Mouse (Mus musculus): ENCODE measurements around the gene Nsun2. TPM values are rescaled to one million over a fixed set of nuclear protein-coding genes. Genes with fewer than 3 reads are reported as not detected.
A peak's percentile ranks its signal among the peaks of the same experiment; 100 is the strongest.

Gene Nsun2
- total and polyA plus RNA-seq, 3 experiments = 29.3 to 47.9 (median 40.4) TPM

DNA sequence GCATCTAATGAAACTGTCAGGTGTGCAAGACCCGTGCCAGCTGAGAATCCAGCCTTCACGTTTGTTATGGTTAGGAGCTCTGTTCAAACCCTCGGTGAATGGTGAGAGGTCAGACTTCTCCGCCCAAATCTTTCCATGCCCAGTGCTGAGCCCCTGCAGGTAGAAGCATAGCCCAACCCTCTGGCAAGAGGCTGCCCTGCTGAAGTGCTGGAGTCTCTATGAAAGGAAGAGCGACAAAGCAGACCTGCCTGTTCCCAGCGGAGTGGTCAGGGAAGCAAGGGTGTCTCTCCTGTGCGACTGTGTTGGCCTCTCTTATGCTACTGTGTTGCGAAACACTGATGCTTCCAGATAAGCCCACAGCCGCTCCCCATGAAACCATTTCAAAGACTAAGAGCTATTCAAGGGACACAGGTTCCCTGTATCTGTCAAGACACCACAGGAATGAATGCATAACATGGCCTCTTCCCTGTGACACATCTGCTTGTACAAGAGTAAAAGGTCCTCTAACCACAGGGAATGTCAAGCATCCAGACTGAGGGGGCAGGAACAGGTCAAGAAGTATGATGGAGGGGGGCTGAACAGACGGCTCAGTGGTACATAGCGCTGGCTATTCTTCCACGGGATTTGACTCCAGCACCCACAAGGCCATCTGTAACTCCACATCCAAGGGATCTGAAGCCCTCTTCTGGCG lies 44.8 kb upstream of the Nsun2 start:
- WGBS = 50% methylated on average over 13 of the region's 13 CpGs

DNA sequence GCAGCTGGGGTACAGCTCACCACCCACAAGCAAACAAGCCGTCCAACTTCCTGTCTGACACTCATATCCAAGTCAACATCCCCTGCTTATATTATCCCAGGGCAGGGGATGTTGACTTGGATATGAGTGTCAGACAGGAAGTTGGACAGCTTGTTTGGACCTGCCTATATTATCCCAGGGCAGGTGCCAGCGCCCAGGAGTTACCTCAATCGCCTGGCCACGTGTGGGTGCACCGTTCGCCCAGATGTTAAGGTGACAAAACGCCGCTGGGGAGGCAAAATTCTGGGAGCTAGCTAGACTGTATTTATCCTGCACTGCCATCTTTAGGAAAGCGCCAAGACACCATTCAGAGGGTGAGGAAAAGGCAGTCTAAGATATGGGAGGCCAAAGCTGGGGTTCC lies 43.8 kb upstream of the Nsun2 start:
- no peaks in the 10 kb centered on the region for H3K36me3 ChIP-seq (ENCODE audit: control insufficient read depth, insufficient read depth, low read length)
- H3K27ac ChIP-seq = no peak overlapping the region
- H3K4me3 ChIP-seq = no peak overlapping the region
- 48% methylated on average over 9 of the region's 9 CpGs for WGBS
- no peak for TF ChIP-seq EP300 (IDR thresholded peaks at IDR 0.05; ENCODE audit: insufficient read depth, low read depth, low read length)
- no peak for TF ChIP-seq CTCF (IDR thresholded peaks at IDR 0.05)
- TF ChIP-seq POLR2A (IDR thresholded peaks at IDR 0.05; ENCODE audit: insufficient read depth, low read depth, low read length) = no peak
- intact Hi-C loops (cut with DNase I) = loop anchor here (5.0 to 10.0 kb wide), 2 partner anchors 107 to 905 kb away; partner anchors contain the start of genes Fastkd3 and Mtrr
- peaks cover 1% of the 10 kb centered on the region; the same call in 1 of the 2 replicates for H3K4me1 ChIP-seq (ENCODE audit: control insufficient read depth, insufficient read depth, low read length)
- H3K79me2 ChIP-seq (replicated peaks; ENCODE audit: control insufficient read depth, insufficient read depth, low read length) = no peaks in the 10 kb centered on the region
- no peak for DNase-seq
- H3K27me3 ChIP-seq (ENCODE audit: control insufficient read depth, insufficient read depth, low read length) = no peaks in the 10 kb centered on the region; the same call in none of the 2 replicates
- no peak overlapping the region for H3K9ac ChIP-seq (ENCODE audit: low read depth, low read length)

More for the DNA sequence above, 44.8 kb upstream of the Nsun2 start:
- no peak overlapping the region for H3K9ac ChIP-seq (ENCODE audit: low read depth, low read length)
- H3K27me3 ChIP-seq (ENCODE audit: control insufficient read depth, insufficient read depth, low read length) = no peaks in the 10 kb centered on the region; the same call in none of the 2 replicates
- DNase-seq = no peak
- peaks cover 1% of the 10 kb centered on the region; the same call in 1 of the 2 replicates for H3K4me1 ChIP-seq (ENCODE audit: control insufficient read depth, insufficient read depth, low read length)
- intact Hi-C loops (cut with DNase I) = loop anchor here (5.0 to 10.0 kb wide), 2 partner anchors 106 to 904 kb away; partner anchors contain the start of genes Fastkd3 and Mtrr
- no peaks in the 10 kb centered on the region for H3K79me2 ChIP-seq (replicated peaks; ENCODE audit: control insufficient read depth, insufficient read depth, low read length)
- H3K4me3 ChIP-seq = no peak overlapping the region
- TF ChIP-seq POLR2A (IDR thresholded peaks at IDR 0.05; ENCODE audit: insufficient read depth, low read depth, low read length) = no peak
- no peak for TF ChIP-seq CTCF (IDR thresholded peaks at IDR 0.05)
- TF ChIP-seq EP300 (IDR thresholded peaks at IDR 0.05; ENCODE audit: insufficient read depth, low read depth, low read length) = no peak
- no peaks in the 10 kb centered on the region for H3K36me3 ChIP-seq (ENCODE audit: control insufficient read depth, insufficient read depth, low read length)
- no peak overlapping the region for H3K27ac ChIP-seq

DNA sequence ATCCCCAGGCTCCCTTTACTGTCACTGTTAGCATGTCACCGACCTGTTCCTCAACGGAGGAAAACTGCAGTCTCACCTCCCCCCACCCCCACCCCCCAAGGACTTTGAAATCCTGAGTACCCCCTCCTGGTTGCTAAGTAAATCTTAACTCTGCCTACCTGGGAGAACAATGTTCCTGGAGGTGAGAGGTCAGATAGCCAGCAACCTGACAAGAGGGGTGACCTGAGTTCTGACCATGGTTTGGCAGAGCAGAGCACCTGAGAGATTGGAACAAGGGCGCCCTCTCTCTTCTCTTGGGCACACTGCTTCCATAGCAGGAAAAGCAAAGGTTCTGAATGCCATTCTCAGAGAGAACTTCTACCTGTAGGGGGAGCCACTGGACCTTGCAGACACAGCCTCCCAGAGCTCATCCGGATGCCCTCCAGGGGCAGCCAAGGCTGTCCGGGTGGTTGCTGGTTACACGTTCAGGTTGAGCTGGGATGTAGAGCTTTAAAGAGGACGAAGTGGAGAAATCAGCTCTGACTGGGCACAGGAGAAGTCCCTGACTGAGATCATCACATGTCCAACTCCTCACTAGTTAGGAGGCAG lies 40.6 kb upstream of the Nsun2 start:
- H3K36me3 ChIP-seq (ENCODE audit: control insufficient read depth, insufficient read depth, low read length) = no peaks in the 10 kb centered on the region
- no peak for DNase-seq
- no peak overlapping the region for H3K4me3 ChIP-seq
- no peak for TF ChIP-seq EP300 (IDR thresholded peaks at IDR 0.05; ENCODE audit: insufficient read depth, low read depth, low read length)
- TF ChIP-seq CTCF (IDR thresholded peaks at IDR 0.05) = peak; percentile 77
- TF ChIP-seq POLR2A (IDR thresholded peaks at IDR 0.05; ENCODE audit: insufficient read depth, low read depth, low read length) = no peak
- no peaks in the 10 kb centered on the region for H3K79me2 ChIP-seq (replicated peaks; ENCODE audit: control insufficient read depth, insufficient read depth, low read length)
- WGBS = 25% methylated on average over 7 of the region's 7 CpGs
- H3K9ac ChIP-seq (ENCODE audit: low read depth, low read length) = no peak overlapping the region
- no peaks in the 10 kb centered on the region; the same call in 1 of the 2 replicates for H3K27me3 ChIP-seq (ENCODE audit: control insufficient read depth, insufficient read depth, low read length)
- intact Hi-C loops (cut with DNase I) = no loop called here
- H3K4me1 ChIP-seq (ENCODE audit: control insufficient read depth, insufficient read depth, low read length) = no peaks in the 10 kb centered on the region
- H3K27ac ChIP-seq = no peak overlapping the region

DNA sequence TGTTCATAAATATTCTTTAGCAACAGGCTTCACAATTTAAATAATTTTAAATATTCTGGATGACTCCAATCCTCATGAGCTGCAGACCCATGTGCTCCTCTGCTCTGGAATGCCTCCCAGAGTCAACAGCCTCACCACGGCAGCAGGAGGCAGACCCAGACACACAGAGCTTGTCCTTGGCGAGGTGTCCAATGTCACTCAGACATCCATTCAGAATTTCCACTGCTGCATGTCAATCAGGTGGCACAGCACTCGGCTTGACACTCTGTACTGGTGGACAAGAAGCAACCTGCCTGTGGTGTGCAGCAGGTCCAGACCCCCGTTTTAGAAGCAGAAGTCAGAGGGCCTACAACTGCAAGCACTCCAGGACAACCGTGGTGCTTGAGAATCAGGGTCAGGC lies 35.3 kb upstream of the Nsun2 start:
- H3K27ac ChIP-seq = no peak overlapping the region

DNA sequence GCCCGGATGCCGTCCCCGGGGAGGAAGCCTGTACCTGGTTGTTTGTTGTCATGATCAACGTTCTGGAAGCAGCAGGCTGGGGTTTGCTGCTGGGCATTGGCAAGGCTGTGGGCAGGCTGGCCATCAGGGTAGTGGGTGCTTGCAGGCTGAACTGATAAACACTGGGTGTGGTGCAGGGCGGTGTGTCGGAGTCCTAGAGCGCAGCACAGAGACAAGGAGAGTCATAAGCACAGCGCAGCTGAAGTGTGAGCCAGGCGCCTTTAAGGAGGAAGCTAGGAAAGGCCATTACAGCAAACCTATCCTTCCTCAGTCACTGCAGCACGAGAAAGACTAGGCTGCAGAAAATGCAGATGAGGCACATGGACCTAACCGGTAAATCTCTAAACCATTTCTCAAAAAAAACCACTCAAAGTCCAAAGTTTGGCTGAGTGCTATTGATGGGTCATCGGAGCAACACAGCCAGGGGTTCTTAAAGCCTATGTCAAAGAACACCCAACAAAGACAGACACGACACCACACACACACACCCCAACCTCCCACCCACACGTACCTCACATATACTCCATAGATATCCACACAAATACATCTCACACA lies 31.3 kb upstream of the Nsun2 start:
- no peak for DNase-seq
- no peaks in the 10 kb centered on the region for H3K4me1 ChIP-seq (ENCODE audit: control insufficient read depth, insufficient read depth, low read length)
- no peaks in the 10 kb centered on the region for H3K27me3 ChIP-seq (ENCODE audit: control insufficient read depth, insufficient read depth, low read length)
- no peak overlapping the region for H3K27ac ChIP-seq
- intact Hi-C loops (cut with DNase I) = no loop called here
- no peak overlapping the region for H3K9ac ChIP-seq (ENCODE audit: low read depth, low read length)
- H3K79me2 ChIP-seq (replicated peaks; ENCODE audit: control insufficient read depth, insufficient read depth, low read length) = no peaks in the 10 kb centered on the region
- no peak overlapping the region for H3K4me3 ChIP-seq
- 92% methylated on average over 14 of the region's 14 CpGs for WGBS
- H3K36me3 ChIP-seq (ENCODE audit: control insufficient read depth, insufficient read depth, low read length) = no peaks in the 10 kb centered on the region
- TF ChIP-seq POLR2A (IDR thresholded peaks at IDR 0.05; ENCODE audit: insufficient read depth, low read depth, low read length) (no peak), EP300 (IDR thresholded peaks at IDR 0.05; ENCODE audit: insufficient read depth, low read depth, low read length) (no peak), CTCF (IDR thresholded peaks at IDR 0.05) (no peak)

More for the DNA sequence above, 35.3 kb upstream of the Nsun2 start:
- Histone ChIP-seq H3K36me3 (ENCODE audit: control insufficient read depth, insufficient read depth, low read length) (no peaks in the 10 kb centered on the region), H3K9ac (ENCODE audit: low read depth, low read length) (no peak overlapping the region), H3K4me3 (no peak overlapping the region), H3K27me3 (ENCODE audit: control insufficient read depth, insufficient read depth, low read length) (no peaks in the 10 kb centered on the region), H3K4me1 (ENCODE audit: control insufficient read depth, insufficient read depth, low read length) (no peaks in the 10 kb centered on the region), H3K79me2 (replicated peaks; ENCODE audit: control insufficient read depth, insufficient read depth, low read length) (no peaks in the 10 kb centered on the region)
- TF ChIP-seq POLR2A (IDR thresholded peaks at IDR 0.05; ENCODE audit: insufficient read depth, low read depth, low read length) = no peak
- TF ChIP-seq CTCF (IDR thresholded peaks at IDR 0.05) = no peak
- TF ChIP-seq EP300 (IDR thresholded peaks at IDR 0.05; ENCODE audit: insufficient read depth, low read depth, low read length) = no peak
- DNase-seq = peak in 1 of 2 experiments; percentile 26
- intact Hi-C loops (cut with DNase I) = no loop called here
- WGBS = 60% methylated on average over 5 of the region's 5 CpGs
